Mouse (Mus musculus) cerebellum, adult 9-10 months (tissue): ENCODE measurements around the gene Arl2.

ENCODE experiments used
- DNase-seq: peaks from one replicate; pipeline ENCODE4 v3.0.0; 2022

Gene Arl2

DNA sequence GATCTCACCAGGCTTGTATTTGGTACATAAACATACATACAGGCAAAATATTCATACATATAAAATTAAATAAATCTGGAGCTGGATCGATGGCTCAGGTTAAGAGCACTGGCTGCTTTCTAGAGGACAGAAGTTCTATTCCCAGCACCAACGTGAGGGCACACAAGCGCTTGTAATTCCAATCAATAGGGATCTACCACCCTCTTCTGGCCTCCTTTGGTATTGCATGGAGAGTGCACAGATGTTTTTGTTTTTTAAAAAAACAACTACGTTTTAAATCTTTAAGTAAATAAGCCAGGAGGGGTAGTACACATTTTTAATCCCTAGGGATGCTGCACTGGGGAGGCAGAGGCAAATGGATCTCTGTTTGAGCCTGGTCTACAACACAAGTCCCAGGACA lies 15.1 kb downstream of the Arl2 start:
- DNase-seq, result peak; percentile 78

DNA sequence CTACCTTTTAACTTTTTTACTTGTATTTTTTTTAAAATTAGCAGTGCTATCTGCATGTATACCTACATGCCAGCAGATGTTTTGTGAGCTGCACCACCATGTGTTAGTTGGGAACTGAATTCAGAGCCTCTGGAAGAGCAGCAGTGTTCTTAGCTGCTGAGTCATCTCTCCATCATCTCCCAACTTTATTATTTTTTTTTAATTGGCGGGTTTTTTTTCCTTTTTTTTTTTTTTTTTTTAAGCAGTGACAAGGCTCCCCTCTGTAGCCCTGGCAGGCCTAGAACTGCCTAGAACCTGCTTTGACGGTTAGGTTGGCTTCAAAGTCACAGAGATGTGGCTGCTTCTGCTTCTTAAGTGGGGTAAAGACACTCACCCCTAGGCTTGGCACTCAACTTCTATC lies 16.4 kb downstream of the Arl2 start:
- DNase-seq, result no peak

- no peak for DNase-seq
Measured at GRCm38 (mm10) chr19:6123330-6123729, 18.0 kb downstream of the Arl2 start.

- no peak for DNase-seq
Measured at GRCm38 (mm10) chr19:6121761-6122160, 19.6 kb downstream of the Arl2 start.

DNA sequence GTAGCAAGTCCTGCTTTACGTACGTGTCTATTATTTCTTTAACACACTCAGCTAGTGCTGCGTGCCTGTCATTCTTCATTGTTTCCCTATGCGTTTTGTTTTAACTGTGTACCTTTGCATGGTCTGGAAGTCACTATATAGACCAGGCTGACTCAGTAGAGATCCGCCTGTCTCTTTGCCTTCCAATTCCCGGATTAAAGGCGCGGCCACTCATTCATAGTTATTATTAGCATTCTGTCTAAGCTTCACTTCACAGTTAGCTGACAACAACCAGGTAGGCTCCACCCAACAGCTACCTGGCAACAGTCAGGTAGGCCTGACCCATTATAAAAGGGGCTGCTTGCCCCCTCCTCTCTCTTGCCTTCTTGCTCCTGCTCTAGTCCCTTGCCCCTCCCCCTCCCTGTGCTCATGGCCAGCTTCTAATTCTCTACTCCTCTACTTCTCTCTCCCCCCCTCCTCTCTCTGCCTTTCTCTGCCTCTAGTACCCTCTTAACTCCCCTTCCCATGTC lies 22.6 kb downstream of the Arl2 start:
- DNase-seq, result peak; percentile 62

DNA sequence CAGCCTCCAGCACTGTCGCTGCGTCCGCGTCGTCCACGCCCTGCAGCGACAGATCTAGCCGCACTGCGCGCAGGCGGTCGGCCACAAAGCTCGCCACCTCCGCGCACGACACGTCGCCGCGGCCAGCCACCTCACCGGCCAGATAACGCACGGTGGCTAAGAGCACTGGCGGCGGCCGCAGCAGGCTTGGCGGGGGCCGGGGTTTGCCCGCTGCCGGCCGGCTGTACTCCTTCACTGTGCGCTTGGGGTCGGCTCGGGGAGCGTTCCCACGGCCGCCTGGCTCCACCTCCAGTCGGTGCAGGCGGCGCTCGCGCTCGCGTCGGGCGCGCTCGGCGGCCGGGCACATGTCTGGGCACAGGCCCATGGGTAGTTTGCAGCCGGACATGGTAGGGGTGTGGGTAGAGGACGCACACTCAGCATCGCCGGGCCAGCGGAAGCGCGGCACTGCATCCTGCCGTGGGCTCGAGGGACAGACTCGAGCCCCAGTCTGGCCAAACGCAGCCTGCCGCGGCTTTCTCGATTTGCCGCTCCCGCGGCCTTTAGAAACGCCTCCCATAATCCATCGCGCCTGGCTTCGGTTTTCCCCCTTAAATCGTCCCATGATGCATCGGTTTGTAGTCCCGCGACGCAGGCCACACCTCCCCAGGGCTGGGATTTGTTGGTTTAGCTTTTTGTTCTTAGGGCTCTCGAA lies 23.2 kb downstream of the Arl2 start, which contains the start of gene Sac3d1:
TSS of gene Sac3d1 (minus strand) at position 665 of the 691 bp plus-strand sequence.
- DNase-seq, result peak; percentile 89

DNA sequence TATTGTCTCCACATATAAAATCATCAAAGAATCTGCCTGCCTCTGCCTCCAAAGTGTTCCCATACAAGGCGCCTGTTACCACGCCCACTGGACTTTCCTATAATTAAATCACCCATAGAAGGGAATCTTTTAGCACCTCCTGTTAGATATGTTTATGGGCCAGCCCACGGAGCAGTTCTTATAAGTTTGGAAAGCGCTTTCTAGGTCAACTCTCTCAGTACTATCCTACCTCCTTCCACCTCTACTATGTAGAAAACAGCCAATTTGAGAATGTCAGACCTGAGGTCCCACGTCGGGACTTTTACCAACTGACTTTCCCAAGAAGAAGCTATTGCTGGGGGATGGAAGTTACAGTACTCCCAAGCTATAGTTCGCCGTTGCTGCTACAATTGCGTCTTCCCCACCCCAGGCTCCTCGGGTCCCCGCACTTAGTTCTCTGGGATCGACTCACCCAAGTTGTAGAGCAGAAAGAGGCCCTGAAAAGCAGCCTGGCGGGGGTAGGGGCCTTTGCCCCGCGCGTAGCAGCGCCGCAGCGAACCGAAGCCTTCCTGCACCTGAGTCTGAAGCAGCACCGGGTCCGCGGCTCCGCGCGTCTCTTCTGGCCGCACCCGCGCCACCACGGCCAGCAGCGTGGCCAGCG lies 23.9 kb downstream of the Arl2 start:
- DNase-seq, result peak; percentile 49

- DNase-seq, result peak; percentile 60
Measured at GRCm38 (mm10) chr19:6116113-6116850, 25.1 kb downstream of the Arl2 start.

DNA sequence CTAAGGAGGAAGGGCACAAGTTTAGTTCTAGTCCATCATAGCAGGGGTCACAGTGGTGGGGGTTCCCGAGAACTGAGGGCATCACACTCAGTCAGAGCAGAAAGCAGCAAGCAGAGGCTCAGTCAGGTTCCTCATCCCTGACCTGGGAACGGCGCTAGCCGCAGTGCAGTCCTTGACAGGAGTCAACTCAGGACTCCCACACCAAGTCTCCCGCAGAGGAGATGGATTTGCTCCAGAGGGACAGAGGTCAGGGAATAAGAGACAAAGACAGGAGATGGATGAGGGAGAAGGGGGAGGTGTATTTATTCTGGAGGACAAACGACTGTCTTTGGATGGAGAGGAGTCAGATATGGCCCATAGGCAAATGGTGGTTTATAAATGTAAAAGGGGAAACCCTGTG lies 28.2 kb downstream of the Arl2 start:
- no peak for DNase-seq

- DNase-seq, result no peak
Measured at GRCm38 (mm10) chr19:6105586-6105985, 35.8 kb downstream of the Arl2 start, which contains the start of gene Naaladl1. Gene Naaladl1, plus strand, starts transcription at chr19:6105782.

GRCm38 (mm10) chr19:6104476-6104875 lies 36.9 kb downstream of the Arl2 start:
- DNase-seq, result no peak

DNA sequence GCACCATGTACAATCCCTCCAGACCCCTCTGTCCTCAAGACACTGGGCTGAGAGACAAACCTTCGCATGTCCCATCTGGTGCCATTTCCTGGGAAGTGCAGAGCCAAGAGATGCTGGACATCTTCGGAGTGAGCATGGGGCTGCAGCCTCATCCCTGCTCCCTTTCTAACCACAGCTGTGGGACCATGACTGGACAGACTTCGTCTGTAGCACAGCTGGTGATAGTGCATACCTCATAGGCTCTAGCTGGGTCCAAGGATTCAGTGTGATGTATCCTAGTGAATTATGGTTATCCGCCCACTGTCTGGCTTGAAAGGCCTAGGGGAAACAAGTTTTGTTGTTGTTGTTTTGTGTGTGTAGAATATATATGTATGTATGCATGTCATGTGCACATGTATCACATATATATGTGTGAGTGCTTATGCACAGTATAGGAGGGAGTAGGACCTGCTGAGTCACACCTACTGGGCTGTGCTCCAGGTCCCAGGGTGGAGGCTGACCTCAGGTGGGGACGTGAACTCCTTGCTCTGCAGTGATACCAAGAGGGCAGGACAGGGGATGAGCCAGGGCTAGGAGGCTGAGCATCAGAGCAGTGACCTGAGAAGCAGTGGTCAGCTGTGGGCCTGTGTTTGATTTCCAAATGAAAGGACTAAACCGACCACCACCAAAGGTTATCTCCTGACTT lies 39.0 kb downstream of the Arl2 start:
- DNase-seq, result no peak

GRCm38 (mm10) chr19:6101186-6101585 lies 40.2 kb downstream of the Arl2 start:
- DNase-seq, result no peak

- no peak for DNase-seq
Measured at GRCm38 (mm10) chr19:6097847-6098246, 43.5 kb downstream of the Arl2 start.

DNA sequence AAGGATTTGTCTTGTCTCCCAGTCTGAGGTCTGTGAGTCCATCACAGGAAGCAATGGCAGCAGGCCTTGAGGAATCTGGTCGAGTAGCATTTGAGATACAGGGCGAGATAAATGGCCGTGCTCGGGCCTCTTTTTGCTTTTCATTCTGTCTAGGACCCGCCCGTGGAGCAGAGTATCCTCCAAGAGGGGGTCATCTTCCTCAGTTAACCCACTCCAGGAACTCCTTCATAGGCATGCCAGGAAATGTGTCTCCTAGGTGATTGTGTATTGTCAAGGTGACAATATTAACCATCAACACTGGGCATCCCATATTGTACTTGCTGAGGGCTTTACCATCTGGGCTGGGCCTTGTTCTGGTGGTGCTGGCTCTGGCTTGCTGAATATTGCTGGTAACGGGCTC lies 47.2 kb downstream of the Arl2 start, which contains the start of gene AC131692.1:
TSS of gene AC131692.1 (plus strand) at position 301 of the 400 bp plus-strand sequence.
- no peak for DNase-seq

GRCm38 (mm10) chr19:6088841-6089240 lies 52.5 kb downstream of the Arl2 start:
- DNase-seq, result no peak

- DNase-seq, result peak; percentile 21
Measured at GRCm38 (mm10) chr19:6085417-6085879, 55.9 kb downstream of the Arl2 start.

GRCm38 (mm10) chr19:6084478-6085248 lies 56.7 kb downstream of the Arl2 start, which contains the start of the genes Zfpl1 and Cdca5:
Gene Zfpl1, minus strand, starts transcription at chr19:6084956.
Gene Cdca5, plus strand, starts transcription at chr19:6084983.
- peak; percentile 98 for DNase-seq
